Mouse (Mus musculus): ENCODE results near the gene Fancc. TPM values are rescaled to one million over a fixed set of nuclear protein-coding genes. Genes with fewer than 3 reads are reported as not detected.

Fancc gene
- polyA plus RNA-seq, 1 experiment, result 0.19 TPM

DNA sequence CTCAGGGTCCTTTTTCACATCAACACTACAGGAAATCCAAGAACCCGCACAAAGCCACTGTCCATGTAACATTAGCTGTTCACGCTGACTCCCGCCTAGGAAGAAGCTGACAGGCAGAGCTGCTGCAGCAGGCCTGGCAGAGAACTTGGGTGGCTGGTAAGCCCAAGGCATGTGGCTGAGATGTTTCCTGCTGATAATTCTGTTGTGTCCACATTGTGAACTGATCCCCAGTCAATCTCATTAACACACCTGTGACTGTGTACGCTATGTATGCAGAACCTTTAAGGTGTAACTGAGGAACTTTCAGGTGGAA lies 182.5 kb downstream of the Fancc start:
- Histone ChIP-seq H3K9me3 (no peaks in the 10 kb centered on the region), H3K36me3 (replicated peaks; ENCODE audit: low read length) (peaks cover 22% of the 10 kb centered on the region), H3K27me3 (replicated peaks) (peaks cover 8% of the 10 kb centered on the region), H3K4me1 (peaks cover 45% of the 10 kb centered on the region), H3K4me3 (replicated peaks) (no peak overlapping the region)
- TF ChIP-seq FLI1 (IDR thresholded peaks at IDR 0.05; ENCODE audit: low read length), result no peak
- TF ChIP-seq GATA1 (IDR thresholded peaks at IDR 0.05; ENCODE audit: borderline replicate concordance, low read length), result no peak

DNA sequence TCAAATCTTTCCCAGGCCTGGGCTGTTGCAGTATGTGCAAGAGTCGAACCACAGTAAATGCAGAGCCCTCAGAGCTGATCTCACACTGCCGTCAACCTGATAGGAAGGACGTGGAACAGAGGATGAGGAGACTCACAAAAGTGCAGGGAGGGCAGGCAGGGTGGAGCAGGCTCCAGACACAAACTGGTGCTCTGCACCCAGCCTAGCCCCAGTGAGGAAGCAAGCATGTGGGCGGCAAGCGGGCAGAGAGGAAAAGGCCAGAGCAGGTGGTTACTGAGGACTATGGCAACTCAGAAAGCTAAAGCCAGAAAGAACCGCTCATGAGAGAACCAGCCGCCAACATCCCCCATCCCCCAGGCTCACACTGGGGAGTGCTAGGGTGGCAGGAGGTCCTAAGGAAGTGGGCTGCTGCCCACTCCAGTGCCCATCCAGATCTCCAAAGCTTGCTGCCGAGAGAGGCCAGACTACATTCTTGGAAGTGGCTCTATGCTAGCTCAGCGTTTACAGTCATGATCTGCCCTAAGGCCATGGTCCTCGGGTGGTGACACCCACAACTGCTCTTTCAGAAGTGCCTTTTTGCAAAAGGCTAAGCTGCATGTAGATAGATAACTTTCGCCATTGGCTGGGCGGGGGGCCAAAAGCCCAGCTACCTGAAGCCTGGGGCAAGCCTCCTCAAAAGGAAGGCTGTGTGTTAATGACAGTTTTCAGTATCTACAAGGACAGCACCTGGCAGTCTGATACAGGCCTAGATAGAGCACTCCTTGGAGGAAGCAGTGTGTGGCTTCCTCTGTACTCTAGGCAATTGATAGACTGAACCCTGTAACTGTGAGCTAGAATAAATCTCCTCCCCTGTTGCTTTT lies 183.1 kb downstream of the Fancc start:
- Histone ChIP-seq H3K4me1 (peaks cover 45% of the 10 kb centered on the region), H3K36me3 (replicated peaks; ENCODE audit: low read length) (peaks cover 22% of the 10 kb centered on the region), H3K9me3 (no peaks in the 10 kb centered on the region), H3K27me3 (replicated peaks) (peaks cover 8% of the 10 kb centered on the region), H3K4me3 (replicated peaks) (peak overlapping the region; percentile 40)
- no peak for TF ChIP-seq FLI1 (IDR thresholded peaks at IDR 0.05; ENCODE audit: low read length)
- no peak for TF ChIP-seq GATA1 (IDR thresholded peaks at IDR 0.05; ENCODE audit: borderline replicate concordance, low read length)

DNA sequence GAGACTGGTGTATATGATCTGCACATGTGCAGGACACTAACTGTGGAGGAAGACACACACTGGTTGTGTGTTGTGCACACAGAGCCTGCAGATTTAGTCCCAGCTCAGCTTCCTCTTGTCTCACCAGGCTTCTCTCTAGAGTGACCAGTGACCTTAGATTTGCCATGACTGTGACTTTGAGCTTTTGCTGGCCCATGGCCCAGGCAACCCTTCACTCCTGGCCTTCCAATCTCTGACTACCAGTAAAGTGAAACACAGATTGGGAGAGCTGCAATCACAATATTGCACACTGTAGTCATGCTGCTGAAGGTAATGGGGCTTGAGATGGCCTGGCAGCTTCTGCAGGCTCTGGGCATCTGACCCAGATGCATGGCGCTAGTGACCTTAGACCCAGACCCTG lies 183.8 kb downstream of the Fancc start:
- TF ChIP-seq FLI1 (IDR thresholded peaks at IDR 0.05; ENCODE audit: low read length), result no peak
- TF ChIP-seq GATA1 (IDR thresholded peaks at IDR 0.05; ENCODE audit: borderline replicate concordance, low read length), result no peak
- H3K4me1 ChIP-seq, result peaks cover 45% of the 10 kb centered on the region
- peaks cover 7% of the 10 kb centered on the region for H3K27me3 ChIP-seq (replicated peaks)
- no peak overlapping the region for H3K4me3 ChIP-seq (replicated peaks)
- H3K36me3 ChIP-seq (replicated peaks; ENCODE audit: low read length), result peaks cover 22% of the 10 kb centered on the region
- H3K9me3 ChIP-seq, result no peaks in the 10 kb centered on the region

DNA sequence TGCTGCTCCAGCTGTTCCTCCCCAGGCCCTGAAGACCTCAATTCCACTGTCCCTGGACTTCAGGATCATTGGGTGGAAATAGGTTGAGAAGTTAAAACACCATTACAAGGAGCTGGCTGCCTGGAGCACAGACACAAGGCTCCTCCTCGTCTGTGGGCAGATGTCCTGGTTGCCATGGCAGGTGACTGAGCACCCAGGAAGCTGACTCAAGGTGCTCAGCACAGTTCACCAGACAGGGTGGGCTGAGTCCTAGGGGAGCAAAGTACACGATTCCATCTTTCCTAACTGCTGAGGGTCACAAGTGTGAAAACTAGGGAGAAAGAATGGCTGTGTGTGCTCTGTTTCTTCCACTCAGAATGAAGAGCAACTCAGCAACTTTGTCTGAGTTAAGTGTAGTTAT lies 185.9 kb downstream of the Fancc start:
- TF ChIP-seq GATA1 (IDR thresholded peaks at IDR 0.05; ENCODE audit: borderline replicate concordance, low read length) (no peak), FLI1 (IDR thresholded peaks at IDR 0.05; ENCODE audit: low read length) (no peak)
- Histone ChIP-seq H3K27me3 (replicated peaks) (peaks cover 7% of the 10 kb centered on the region), H3K4me3 (replicated peaks) (no peak overlapping the region), H3K9me3 (no peaks in the 10 kb centered on the region), H3K36me3 (replicated peaks; ENCODE audit: low read length) (peaks cover 26% of the 10 kb centered on the region), H3K4me1 (peaks cover 39% of the 10 kb centered on the region)

DNA sequence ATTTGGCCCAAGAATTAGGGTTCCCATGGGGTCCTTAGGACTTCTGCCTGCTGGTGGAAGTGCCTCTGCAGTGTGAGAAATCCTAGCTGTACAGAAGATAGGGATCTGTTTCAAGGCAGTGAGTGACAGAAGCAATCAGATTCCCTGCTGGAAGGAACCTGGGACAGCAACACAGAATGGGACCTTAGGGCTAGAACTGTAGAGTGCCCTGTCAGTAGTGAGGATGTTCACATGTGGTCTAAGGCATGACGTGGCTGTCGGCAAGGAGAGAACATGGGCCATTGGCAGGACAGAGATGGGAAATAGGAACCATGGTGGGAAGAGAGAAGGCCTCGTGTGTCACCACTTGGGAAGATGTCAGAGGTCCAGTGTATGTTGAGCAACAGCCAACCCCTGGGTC lies 187.5 kb downstream of the Fancc start:
- H3K9me3 ChIP-seq, result no peaks in the 10 kb centered on the region
- peaks cover 41% of the 10 kb centered on the region for H3K36me3 ChIP-seq (replicated peaks; ENCODE audit: low read length)
- TF ChIP-seq GATA1 (IDR thresholded peaks at IDR 0.05; ENCODE audit: borderline replicate concordance, low read length), result no peak
- TF ChIP-seq FLI1 (IDR thresholded peaks at IDR 0.05; ENCODE audit: low read length), result no peak
- no peak overlapping the region for H3K4me3 ChIP-seq (replicated peaks)
- peaks cover 38% of the 10 kb centered on the region for H3K4me1 ChIP-seq
- H3K27me3 ChIP-seq (replicated peaks), result peaks cover 4% of the 10 kb centered on the region

DNA sequence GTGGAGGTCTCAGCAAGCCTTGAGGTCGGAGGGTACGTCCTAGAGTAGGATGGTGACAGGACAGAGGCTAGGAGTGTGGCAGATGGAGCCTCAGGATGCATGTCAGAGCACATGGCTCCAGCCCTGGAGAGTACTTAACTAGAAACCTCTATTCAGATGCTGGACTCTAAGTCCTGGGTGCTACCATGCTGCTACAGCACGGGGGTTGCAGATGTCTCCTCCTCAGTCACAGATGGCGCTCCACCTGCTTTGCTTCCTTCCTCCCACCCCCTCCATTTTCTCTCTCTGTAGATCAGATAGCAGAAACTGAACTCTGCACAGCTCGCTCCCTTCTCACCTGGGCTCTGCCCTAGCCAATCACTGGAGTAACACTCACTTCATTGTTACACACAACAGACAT lies 190.3 kb downstream of the Fancc start:
- peaks cover 58% of the 10 kb centered on the region for H3K36me3 ChIP-seq (replicated peaks; ENCODE audit: low read length)
- H3K9me3 ChIP-seq, result no peaks in the 10 kb centered on the region
- TF ChIP-seq GATA1 (IDR thresholded peaks at IDR 0.05; ENCODE audit: borderline replicate concordance, low read length) (no peak), FLI1 (IDR thresholded peaks at IDR 0.05; ENCODE audit: low read length) (no peak)

DNA sequence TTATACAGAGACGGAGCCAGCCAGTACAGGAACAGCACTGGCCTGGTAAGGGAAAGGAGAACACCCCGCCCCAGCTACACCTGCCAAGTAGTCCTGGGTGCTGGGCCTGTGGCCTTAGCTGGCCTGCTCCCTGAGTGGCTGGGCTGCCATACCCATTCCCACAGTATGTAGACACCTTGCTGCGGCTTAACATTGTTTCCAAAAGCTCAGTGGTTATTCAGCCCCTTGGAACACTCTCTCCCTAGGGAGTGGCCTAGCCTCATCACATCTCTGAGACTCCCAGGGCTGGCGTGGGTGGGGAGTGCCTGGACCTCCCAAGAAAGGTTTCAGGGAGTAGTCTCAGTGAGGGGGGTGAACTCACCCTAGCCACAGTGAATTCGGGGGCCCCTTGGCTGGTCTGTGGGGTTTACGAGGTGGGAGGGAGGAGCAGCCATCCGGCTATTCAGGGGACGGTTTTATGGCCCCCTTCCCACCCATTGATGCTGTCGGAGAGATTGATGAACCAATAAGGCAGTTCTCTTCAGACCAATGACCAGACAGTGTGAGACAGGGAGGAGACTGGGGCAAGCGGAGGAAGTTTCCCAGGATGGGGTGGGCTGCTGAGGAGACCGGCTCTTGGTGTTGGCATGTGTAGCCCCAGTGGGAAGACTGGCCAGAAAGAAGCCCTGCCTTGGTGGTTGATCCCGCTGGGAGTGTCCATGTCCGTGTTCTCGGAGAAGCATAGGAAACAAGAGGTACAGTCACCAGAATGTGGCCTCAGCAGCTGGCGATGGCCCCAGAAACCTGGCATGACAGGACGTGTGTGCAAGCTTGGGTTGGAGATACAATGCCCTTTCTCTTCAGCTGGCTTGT lies 191.7 kb downstream of the Fancc start:
- H3K36me3 ChIP-seq (replicated peaks; ENCODE audit: low read length), result peaks cover 65% of the 10 kb centered on the region
- TF ChIP-seq GATA1 (IDR thresholded peaks at IDR 0.05; ENCODE audit: borderline replicate concordance, low read length) (no peak), FLI1 (IDR thresholded peaks at IDR 0.05; ENCODE audit: low read length) (no peak)
- H3K27me3 ChIP-seq (replicated peaks), result peaks cover 2% of the 10 kb centered on the region

More for the DNA sequence above, 190.3 kb downstream of the Fancc start:
- no peak overlapping the region for H3K4me3 ChIP-seq (replicated peaks)
- H3K4me1 ChIP-seq, result peaks cover 36% of the 10 kb centered on the region
- peaks cover 2% of the 10 kb centered on the region for H3K27me3 ChIP-seq (replicated peaks)

DNA sequence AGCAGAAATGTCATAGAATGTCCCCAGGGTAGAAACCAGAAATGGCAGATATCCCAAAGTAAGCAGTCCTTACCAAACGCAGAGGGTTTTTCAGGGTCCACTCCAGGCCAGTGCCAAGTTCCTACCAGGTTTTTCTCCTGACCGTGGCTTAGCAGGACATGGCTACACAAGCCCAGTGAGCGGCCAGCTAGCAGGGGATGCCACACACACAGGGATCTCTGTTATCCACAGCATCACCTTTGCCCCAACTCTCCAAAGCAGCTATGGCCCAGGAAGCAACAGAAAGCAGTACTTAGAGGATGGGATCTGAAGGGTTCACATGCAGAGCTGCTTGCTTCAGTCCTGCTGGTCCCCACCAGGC lies 192.3 kb downstream of the Fancc start:
- no peaks in the 10 kb centered on the region for H3K9me3 ChIP-seq
- TF ChIP-seq GATA1 (IDR thresholded peaks at IDR 0.05; ENCODE audit: borderline replicate concordance, low read length) (no peak), FLI1 (IDR thresholded peaks at IDR 0.05; ENCODE audit: low read length) (no peak)
- no peak overlapping the region for H3K4me3 ChIP-seq (replicated peaks)
- no peaks in the 10 kb centered on the region for H3K27me3 ChIP-seq (replicated peaks)
- H3K4me1 ChIP-seq, result peaks cover 37% of the 10 kb centered on the region
- peaks cover 71% of the 10 kb centered on the region for H3K36me3 ChIP-seq (replicated peaks; ENCODE audit: low read length)

More for the DNA sequence above, 191.7 kb downstream of the Fancc start:
- no peak overlapping the region for H3K4me3 ChIP-seq (replicated peaks)
- H3K4me1 ChIP-seq, result peaks cover 37% of the 10 kb centered on the region
- no peaks in the 10 kb centered on the region for H3K9me3 ChIP-seq

DNA sequence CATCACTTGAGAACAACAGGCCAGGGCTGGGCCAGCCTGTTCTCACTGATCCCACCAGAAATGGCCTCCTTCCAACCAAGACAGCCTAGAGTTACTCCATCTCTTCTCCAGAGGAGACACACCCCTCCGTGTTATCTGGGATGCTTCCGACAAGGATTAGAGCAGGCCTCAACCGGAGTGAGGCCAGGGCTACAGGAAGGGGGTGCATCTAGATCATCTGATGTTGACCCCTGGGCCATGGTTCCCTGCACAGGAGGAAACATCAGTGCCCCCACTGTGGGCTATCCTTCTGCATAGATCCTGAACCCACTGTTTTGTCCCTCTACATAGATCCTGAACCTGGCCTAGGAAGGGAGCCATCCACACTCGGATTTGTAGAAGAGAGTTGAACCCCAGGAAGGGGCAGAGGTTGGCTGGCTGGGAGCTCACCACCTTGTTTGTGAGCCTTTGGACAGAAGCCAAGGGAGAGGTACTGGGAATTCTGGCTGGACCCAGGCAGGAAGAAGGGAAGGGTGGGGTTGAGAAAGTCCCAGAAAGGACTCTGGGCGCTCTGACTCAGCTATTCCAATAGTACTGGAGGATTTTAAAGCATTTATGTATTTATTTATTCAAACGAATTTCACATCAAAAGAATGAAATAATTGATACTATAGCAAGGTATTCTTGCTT lies 192.8 kb downstream of the Fancc start:
- Histone ChIP-seq H3K9me3 (no peaks in the 10 kb centered on the region), H3K36me3 (replicated peaks; ENCODE audit: low read length) (peaks cover 76% of the 10 kb centered on the region), H3K4me3 (replicated peaks) (no peak overlapping the region), H3K4me1 (peaks cover 37% of the 10 kb centered on the region), H3K27me3 (replicated peaks) (no peaks in the 10 kb centered on the region)
- TF ChIP-seq FLI1 (IDR thresholded peaks at IDR 0.05; ENCODE audit: low read length) (no peak), GATA1 (IDR thresholded peaks at IDR 0.05; ENCODE audit: borderline replicate concordance, low read length) (no peak)
